Mouse (Mus musculus): Measurements from ENCODE around the gene Vsx2.

DNA sequence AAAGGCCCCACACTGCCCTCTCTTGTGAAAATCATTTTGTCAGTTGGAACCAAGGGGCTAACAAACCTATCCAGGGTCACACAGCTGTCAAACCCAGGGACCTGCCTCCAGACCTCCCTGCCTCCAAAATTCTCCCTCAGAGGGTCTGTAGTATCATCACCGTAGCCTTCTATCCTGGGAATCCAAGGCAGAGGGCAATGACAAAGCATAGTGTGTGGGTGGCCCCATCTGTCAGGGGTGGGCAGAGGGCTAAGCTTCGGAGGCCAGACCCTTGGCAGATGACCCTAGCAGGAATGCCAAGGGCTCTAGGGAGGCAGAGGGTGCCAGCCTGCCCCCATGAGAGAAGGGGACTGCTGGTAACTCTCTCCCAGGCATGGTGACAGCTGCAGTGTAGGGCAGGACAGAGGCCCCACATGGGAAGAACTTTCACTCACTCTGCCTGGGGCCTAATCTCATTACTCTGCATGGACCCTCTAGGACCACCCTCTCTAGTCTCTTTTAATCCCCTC, 22.9 kb upstream of the Vsx2 start:
- TF ChIP-seq CTCF (IDR thresholded peaks at IDR 0.05; ENCODE audit: extremely low read depth, insufficient read depth, insufficient read length, insufficient replicate concordance) (no peak), POLR2A (IDR thresholded peaks at IDR 0.05; ENCODE audit: low read depth, low read length) (no peak)

Measured in spleen, adult 2 months (tissue).